Comparison of ENCODE assay signal across 14 mouse cellular contexts in the genomic region with DNA sequence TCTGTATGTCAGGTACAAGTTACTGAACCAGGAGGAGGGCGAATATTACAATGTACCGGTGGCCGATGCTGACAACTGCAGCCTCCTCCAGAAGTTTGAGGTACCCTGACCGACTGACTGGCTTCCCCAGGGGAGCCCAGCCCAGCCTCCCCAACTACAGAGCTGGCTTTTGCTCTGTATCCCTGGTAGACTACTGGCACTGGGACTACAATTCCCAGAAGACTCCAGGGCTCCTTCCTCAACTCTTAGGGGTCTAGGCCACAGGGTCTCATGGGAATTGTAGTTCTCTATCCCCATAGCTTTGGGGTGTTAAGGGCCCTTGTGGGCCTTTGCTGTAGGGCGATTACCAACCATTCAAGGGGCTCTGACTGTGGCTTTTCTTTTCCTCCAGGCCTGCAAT. TPM values are rescaled to one million over a fixed set of nuclear protein-coding genes. Genes with fewer than 3 reads are reported as not detected.
DNase-seq lines count a peak whose midpoint lies in the region; ATAC-seq lines count a peak whose summit lies in the region.
"Had no signal": no experiment of that assay in that cellular context is flagged by ENCODE, and none has a peak within 500 bp of the region (broad histone marks: within the 10 kb centered on the region; RNA-seq: fewer than 3 reads in every experiment).

No protein-coding gene starts in this region.

- peak; percentile 31; the same call in 1 of the 2 replicates for ATAC-seq in lung, embryonic 15.5 days (ENCODE audit: borderline replicate concordance, extremely low read depth, low FRiP score, low TSS enrichment)
- peak; percentile 70; the same call in 1 of the 2 replicates for ATAC-seq in forebrain, embryonic 12.5 days (ENCODE audit: low FRiP score)
- peak; percentile 71 for ATAC-seq in hindbrain, embryonic 16.5 days
- ATAC-seq: CD4-positive, CD25-positive, alpha-beta regulatory T cell, adult 4 months had no signal

- 57% methylated on average over 5 of the region's 5 CpGs for WGBS in lung, embryonic 15.5 days
- 71% methylated on average over 5 of the region's 5 CpGs for WGBS in forebrain, embryonic 12.5 days
- WGBS in hindbrain, embryonic 16.5 days, result 67% methylated on average over 5 of the region's 5 CpGs

- no peak for DNase-seq in lung, adult 18-20 months
- DNase-seq in retina, embryonic 14.5 days (ENCODE audit: low spot score), result peak; percentile 44
- DNase-seq in spleen, adult 12 weeks (ENCODE audit: low spot score), result no peak
- no peak for DNase-seq in adrenal gland, adult 8-10 months
- DNase-seq: cerebellum, adult 11-12 months; gastrocnemius, postnatal 14 days; kidney, postnatal 25 days; thymus, postnatal 36 days had no signal

- no peaks in the 10 kb centered on the region for H3K36me3 ChIP-seq in lung, embryonic 15.5 days
- H3K36me3 ChIP-seq in forebrain, embryonic 12.5 days (replicated peaks), result no peaks in the 10 kb centered on the region
- H3K36me3 ChIP-seq in hindbrain, embryonic 16.5 days (ENCODE audit: control insufficient read depth, insufficient read depth, low read length), result no peaks in the 10 kb centered on the region
- H3K36me3 ChIP-seq: limb, embryonic 15.5 days had no signal

- H3K27me3 ChIP-seq in lung, embryonic 15.5 days, result no peaks in the 10 kb centered on the region
- no peaks in the 10 kb centered on the region for H3K27me3 ChIP-seq in forebrain, embryonic 12.5 days
- H3K27me3 ChIP-seq in hindbrain, embryonic 16.5 days (replicated peaks; ENCODE audit: control insufficient read depth, insufficient read depth, low read length), result no peaks in the 10 kb centered on the region
- H3K27me3 ChIP-seq: limb, embryonic 15.5 days had no signal

- H3K4me3 ChIP-seq in lung, embryonic 15.5 days, result no peak overlapping the region
- no peak overlapping the region for H3K4me3 ChIP-seq in forebrain, embryonic 12.5 days (replicated peaks)
- H3K4me3 ChIP-seq in hindbrain, embryonic 16.5 days (ENCODE audit: low read length), result no peak overlapping the region
- H3K4me3 ChIP-seq: limb, embryonic 15.5 days; megakaryocyte, embryonic 14.5 days had no signal

- no peak overlapping the region for H3K27ac ChIP-seq in lung, embryonic 15.5 days
- H3K27ac ChIP-seq in forebrain, embryonic 12.5 days, result no peak overlapping the region
- no peak overlapping the region for H3K27ac ChIP-seq in hindbrain, embryonic 16.5 days (ENCODE audit: low read depth, low read length)
- H3K27ac ChIP-seq: limb, embryonic 15.5 days had no signal

- H3K9me3 ChIP-seq in lung, embryonic 15.5 days, result no peaks in the 10 kb centered on the region
- H3K9me3 ChIP-seq in forebrain, embryonic 12.5 days, result peaks cover 5% of the 10 kb centered on the region; the same call in 1 of the 2 replicates
- no peaks in the 10 kb centered on the region for H3K9me3 ChIP-seq in hindbrain, embryonic 16.5 days (ENCODE audit: control insufficient read depth, low read length)
- H3K9me3 ChIP-seq: limb, embryonic 15.5 days had no signal

- no peaks in the 10 kb centered on the region for H3K4me1 ChIP-seq in lung, embryonic 15.5 days
- no peaks in the 10 kb centered on the region; the same call in 1 of the 2 replicates for H3K4me1 ChIP-seq in forebrain, embryonic 12.5 days
- no peaks in the 10 kb centered on the region for H3K4me1 ChIP-seq in hindbrain, embryonic 16.5 days (ENCODE audit: control insufficient read depth, insufficient read depth, low read depth, low read length)
- H3K4me1 ChIP-seq: limb, embryonic 15.5 days; megakaryocyte, embryonic 14.5 days had no signal

- no peak overlapping the region for H3K9ac ChIP-seq in lung, embryonic 15.5 days
- no peak overlapping the region for H3K9ac ChIP-seq in forebrain, embryonic 12.5 days
- no peak overlapping the region for H3K9ac ChIP-seq in hindbrain, embryonic 16.5 days (ENCODE audit: low read depth, low read length)
- H3K9ac ChIP-seq: limb, embryonic 15.5 days had no signal

- no peak overlapping the region for H3K4me2 ChIP-seq in lung, embryonic 15.5 days
- H3K4me2 ChIP-seq in forebrain, embryonic 12.5 days, result no peak overlapping the region
- no peak overlapping the region for H3K4me2 ChIP-seq in hindbrain, embryonic 16.5 days (ENCODE audit: low read length)
- H3K4me2 ChIP-seq: limb, embryonic 15.5 days had no signal

RNA-seq across cellular contexts. Expression of a gene that starts 18.6 kb away (rescaled TPM):
- 0.48 and 0.49 TPM in 2 replicates for polyA plus RNA-seq in lung, embryonic 15.5 days (2015; fragmentation: Nextera tagmentation; extraction: Ambion mirVana)
- polyA plus RNA-seq in forebrain, embryonic 12.5 days (2016; fragmentation: Nextera tagmentation; extraction: Ambion mirVana), result 3.9 and 4.0 TPM in 2 replicates
- polyA plus RNA-seq in hindbrain, embryonic 16.5 days (2015; fragmentation: Nextera tagmentation; extraction: Ambion mirVana), result 2.6 and 2.9 TPM in 2 replicates
- 10 to 100 TPM in 2 of 4 experiments, 1 to 10 TPM in 2; 9.1 to 25.6 (median 14.2) TPM for total RNA-seq in adrenal gland, adult 8-10 months (2022)
- polyA plus RNA-seq: CD4-positive, CD25-positive, alpha-beta regulatory T cell, adult 4 months had no signal

RNA-seq across cellular contexts. Expression of a gene that starts 25.1 kb away (rescaled TPM):
- 0.16 and 0.32 TPM in 2 replicates for polyA plus RNA-seq in lung, embryonic 15.5 days (2015; fragmentation: Nextera tagmentation; extraction: Ambion mirVana)
- 0.73 and 2.4 TPM in 2 replicates for polyA plus RNA-seq in forebrain, embryonic 12.5 days (2016; fragmentation: Nextera tagmentation; extraction: Ambion mirVana)
- 2.0 and 2.3 TPM in 2 replicates for polyA plus RNA-seq in hindbrain, embryonic 16.5 days (2015; fragmentation: Nextera tagmentation; extraction: Ambion mirVana)
- total RNA-seq in adrenal gland, adult 8-10 months (2022), result 1 to 10 TPM in 3 of 4 experiments, under 1 TPM in 1; 0.63 to 1.9 (median 1.6) TPM
- polyA plus RNA-seq: CD4-positive, CD25-positive, alpha-beta regulatory T cell, adult 4 months had no signal

RNA-seq across cellular contexts. Expression of a gene that starts 25.2 kb away (rescaled TPM):
- polyA plus RNA-seq in lung, embryonic 15.5 days (2015; fragmentation: Nextera tagmentation; extraction: Ambion mirVana), result 112 and 118 TPM in 2 replicates
- polyA plus RNA-seq in forebrain, embryonic 12.5 days (2016; fragmentation: Nextera tagmentation; extraction: Ambion mirVana), result 21.3 and 23.2 TPM in 2 replicates
- polyA plus RNA-seq in hindbrain, embryonic 16.5 days (2015; fragmentation: Nextera tagmentation; extraction: Ambion mirVana), result 36.9 and 51.0 TPM in 2 replicates
- total RNA-seq in adrenal gland, adult 8-10 months (2022), result 10 to 100 TPM; 58.4 to 87.4 (median 71.8) TPM
